Mouse (Mus musculus) retina, postnatal 7 days (tissue): ENCODE data around the gene Egr2.

Source experiments
- DNase-seq: peaks from one replicate; pipeline ENCODE4 v3.0.0-alpha.2; 2012; ENCODE audit warnings: low read depth, low spot score

The Egr2 gene

DNA sequence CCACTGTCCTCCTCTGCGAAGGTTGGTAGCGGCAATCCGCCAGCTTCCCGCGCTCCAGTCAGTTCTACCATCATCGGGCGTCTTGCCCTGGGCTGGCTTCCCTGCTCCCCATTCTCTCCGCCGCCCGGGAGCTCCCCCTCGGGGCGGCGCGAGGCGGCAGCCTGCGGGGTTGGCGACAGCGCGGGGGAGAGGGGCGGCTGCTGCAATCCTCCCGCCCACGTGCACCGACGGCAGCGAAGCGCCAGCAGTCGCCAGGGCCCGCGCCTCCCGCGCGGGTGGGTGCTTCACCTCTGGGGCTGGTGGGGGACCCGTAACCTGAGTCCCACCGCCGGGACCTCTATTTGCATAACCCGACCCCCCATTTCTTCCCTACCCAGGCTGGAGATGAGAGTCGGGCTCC lies at the start of gene Egr2:
Gene Egr2, plus strand, starts transcription at position 220 of the 400 bp plus-strand sequence.
- no peak for DNase-seq

DNA sequence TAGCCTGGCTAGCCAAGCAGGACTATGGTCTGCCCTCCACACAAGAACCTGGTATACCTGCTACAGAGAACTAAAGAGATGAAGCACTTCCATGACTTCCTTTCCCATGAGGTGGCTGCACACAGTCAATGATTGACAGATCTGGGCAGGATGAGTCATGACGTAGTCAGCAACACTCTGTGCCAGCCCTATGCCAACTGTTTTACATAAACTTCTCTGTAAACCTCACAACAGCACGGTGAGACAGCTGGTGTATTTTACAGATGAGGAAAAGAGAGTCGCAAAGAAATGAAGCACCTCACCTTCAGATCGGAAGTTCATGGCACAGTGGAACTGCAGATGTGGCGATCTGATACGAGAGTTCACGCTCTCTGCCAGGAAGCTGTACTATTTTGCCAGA lies 47.8 kb upstream of the Egr2 start:
- DNase-seq: no peak

GRCm38 (mm10) chr10:67489836-67490235 lies 45.4 kb upstream of the Egr2 start:
- no peak for DNase-seq

DNA sequence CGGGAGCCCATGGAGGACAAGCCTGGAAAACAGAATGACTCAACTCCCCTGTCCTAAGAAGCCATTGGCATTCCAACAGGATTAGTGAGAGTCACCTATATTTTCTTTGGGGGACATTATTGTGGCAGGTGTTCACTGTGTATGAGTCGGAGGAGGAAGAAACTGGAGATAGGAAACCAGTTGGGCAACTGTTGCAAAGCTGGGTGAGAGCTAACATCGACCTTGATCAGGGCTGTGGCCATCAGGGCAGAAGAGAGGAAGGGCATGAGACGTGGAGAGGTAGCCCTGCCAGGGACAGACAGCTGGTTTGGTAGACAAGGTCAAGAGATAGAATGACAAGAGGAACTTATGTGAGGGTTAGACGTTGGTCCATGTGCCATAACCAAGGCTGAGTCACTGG lies 44.6 kb upstream of the Egr2 start:
- DNase-seq: no peak

DNA sequence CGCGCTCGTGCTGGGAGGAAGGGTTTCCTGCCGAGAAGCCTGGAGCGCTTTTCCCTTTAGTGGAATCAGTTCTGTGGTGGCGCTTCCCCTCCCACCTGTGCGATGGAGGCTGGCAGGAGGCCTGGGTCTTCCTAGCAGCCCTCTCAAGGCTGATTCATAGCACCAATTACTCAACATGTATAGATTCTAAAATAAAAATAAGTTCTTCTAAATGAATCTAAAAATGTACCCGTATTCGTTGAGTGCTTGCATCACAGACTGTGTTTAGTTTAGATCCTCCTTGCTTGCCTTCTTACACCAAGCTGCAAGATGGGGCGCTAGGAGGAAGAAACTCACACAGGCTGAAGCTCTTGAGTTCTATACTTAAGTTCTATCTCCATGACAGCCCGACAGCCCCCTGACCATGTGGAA lies 43.1 kb upstream of the Egr2 start:
- no peak for DNase-seq

DNA sequence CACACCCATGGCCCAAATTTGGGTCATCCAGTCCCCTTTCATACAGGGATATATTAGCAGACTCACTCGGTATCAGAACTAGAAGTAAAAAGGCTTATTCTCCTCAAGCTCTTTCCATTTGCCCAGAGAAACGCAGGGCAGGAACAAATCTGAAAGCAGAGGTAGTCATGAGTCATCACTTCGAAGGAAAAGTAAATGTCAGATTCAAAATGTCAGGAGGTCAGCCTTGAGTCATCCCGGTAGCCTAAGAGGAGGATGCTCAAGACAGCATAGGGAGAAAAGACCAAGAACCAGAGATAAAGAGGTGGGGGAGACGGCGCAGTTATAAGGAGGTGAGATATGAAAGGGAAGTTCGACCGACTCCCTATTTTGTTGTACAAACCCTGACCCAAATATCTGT lies 41.7 kb upstream of the Egr2 start:
- no peak for DNase-seq

DNA sequence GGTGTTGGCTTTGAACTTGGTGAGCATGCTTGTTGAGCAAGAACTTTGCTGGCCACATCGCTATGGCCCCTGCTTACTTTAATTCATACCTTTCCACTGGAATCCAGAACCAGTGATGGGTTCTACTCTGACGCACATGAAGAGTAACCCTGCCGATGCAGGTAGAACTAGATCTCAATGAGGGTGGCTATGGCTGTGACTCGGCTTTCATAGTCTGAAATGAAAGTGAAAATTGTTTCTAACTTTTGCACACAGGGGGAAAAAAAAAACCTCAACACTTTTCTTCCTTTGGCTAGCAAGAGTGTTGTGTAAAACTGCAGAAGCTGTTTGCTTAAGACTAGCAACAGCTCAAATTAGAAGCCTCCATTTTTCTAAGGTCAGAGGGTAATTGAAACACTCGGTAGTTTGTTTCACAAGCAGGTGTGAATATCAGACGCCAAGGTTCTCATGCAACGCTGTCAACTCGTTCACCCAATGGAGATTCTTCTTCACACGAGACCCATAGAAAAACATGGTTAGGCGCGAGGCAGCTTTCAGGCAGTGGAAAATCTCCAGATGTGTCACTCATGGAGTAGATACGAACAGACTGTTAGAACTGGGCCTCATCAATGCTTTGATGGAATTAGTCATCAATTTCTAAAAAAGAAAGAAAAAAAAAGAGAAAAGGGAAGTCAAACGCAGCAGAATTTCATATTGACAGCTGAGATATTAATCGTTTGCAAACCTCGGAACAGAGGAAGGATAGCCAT lies 38.0 kb upstream of the Egr2 start:
- no peak for DNase-seq

- DNase-seq: no peak
These were observed 37.3 kb upstream of the Egr2 start for GRCm38 (mm10) chr10:67497951-67498350.

GRCm38 (mm10) chr10:67503320-67503995 lies 31.8 kb upstream of the Egr2 start:
- DNase-seq: no peak

- no peak for DNase-seq
These were observed 31.2 kb upstream of the Egr2 start for GRCm38 (mm10) chr10:67504046-67504445.

DNA sequence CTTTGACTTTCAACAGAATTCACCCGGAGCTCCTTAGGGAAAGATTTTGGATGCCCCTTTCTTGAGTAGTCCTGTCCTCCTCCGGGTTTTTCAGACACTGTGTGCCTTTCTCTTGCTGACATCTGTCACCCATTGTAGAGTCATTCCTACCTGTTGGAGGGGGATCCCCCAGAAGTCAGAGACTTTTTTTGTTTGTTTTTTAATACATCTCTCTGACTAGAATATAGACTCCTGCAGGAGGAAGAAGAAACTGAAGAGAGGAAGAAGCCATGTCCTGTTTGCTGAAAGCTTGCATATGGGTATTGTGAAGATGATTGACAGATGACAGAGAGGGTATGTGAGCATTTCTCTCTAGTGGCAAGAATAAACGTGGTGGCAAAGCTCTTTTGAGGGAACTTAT lies 30.0 kb upstream of the Egr2 start:
- DNase-seq: no peak

DNA sequence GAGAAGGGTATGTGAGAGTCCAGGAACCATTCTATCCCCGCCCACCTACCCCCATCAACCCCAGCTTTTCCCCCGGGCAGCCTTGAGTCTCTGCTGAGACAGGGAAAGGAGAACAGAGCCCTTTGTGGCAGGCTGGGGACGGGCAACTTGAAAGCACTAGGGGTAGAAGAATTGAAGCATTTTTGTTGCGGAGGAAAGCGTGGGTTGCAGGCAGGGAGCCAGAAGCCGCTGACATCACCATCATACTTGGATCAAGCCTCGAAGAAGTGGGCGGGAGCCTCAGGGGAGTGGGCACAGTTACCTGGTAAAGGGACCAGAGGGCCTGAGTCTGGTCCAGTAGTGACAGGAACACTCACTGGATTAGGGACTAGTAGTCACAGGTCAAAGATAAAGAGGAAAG lies 23.1 kb upstream of the Egr2 start:
- DNase-seq: no peak

DNA sequence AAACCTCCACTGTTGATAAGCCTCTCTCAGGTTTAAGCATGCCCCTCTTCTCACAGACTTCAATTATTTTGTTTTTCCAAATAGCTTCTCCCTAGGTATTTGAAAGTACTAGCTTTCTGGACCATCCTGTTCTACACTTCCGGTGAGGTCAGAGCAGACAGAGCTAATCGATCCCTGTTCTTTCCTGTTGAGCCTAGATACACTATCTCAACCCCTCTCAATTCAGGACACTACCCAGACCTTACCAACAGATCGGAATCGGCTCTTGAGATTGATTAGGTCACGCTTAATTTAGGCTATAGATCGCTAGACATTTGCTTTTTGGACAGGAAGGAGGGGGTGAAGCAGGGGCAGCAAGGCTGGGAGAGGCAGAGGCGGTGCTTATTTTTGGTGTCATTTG lies 22.4 kb upstream of the Egr2 start:
- no peak for DNase-seq

GRCm38 (mm10) chr10:67518733-67519132 lies 16.5 kb upstream of the Egr2 start:
- no peak for DNase-seq

GRCm38 (mm10) chr10:67524130-67524529 lies 11.1 kb upstream of the Egr2 start:
- no peak for DNase-seq

GRCm38 (mm10) chr10:67524694-67525093 lies 10.6 kb upstream of the Egr2 start:
- DNase-seq: no peak

DNA sequence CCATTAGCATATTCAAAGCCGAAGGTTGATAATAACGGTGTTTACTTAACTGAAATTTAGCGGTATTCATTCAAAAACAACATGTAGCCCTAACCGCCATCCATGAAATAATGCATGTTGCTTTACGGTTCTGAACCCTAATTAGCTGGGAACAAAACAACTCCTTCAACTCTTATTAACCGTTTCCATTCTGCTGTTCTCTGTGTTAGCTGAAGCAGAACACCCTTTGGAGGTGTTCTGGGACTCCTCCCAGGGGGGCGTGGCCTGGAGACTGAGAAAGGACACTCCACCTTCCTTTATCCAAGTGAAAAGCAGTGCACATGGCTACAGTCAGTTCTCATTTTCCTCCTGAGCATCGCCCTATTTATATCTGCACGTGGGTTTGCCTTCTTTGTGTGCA lies 8.8 kb upstream of the Egr2 start:
- DNase-seq: no peak

DNA sequence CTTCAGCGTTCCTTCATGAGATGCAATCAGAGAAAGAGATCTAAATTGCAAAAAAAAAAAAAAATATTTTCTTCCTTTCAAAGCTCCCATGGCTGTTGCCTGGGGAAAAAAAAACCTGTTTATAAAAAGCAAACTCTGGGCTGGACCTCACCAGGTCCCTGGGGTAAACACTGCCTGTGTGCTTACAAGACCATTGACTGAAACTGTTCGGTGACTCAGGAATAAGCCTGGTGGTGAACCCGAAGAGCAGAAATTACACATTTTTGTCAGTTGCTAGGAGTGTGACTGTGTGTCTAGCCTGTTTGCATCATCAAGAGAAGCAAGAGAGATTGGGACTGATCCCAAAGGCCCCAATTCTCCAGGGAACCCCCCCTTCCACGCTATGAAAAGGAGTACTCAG lies 5.5 kb upstream of the Egr2 start:
- DNase-seq: no peak

DNA sequence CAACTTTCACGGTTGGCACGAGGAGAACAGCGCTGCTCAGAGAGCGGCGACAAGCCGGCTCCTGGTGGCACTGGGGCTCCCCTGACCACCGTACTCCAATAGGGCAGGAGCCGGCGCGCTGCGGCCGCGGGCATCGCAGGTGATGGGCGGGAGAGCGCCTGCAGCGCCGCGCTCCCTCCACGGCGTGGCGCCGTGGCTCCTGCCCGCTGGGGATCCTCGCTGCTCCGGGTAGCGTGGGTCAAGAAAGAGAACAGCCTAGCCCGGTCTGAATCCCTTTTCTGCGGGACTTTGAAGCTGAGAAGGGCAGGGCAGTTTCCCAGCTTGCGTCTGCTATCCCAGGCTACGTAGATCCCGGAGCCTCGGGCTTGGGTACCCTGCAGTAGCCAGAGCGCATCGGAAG lies 697 bp downstream of the Egr2 start:
- DNase-seq: peak; percentile 60

DNA sequence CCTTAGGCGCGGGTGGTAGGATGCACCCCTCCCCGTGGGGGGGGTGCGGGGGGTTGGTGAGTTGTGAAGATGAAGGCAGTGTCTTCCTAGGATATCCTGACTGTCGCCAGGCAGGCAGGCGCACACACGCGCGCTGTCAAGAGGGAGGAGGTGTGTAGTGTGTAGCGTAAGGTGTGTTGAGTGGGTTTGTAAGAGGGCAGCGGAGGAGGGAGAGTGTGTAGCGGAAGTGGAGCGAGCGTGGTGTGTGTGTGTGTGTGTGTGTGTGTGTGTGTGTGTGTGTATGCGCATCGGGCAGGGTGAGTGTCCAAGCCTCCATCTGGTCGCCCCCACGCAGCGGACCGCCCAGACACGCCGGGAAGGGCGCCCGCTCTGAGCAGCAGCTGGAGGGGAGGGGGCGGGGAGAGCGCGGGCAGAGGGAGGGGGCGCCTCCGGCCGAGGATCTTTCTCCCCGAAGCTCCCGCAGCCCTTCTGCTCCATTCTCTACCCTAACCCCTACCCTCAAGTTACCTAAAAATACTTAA lies 1.4 kb downstream of the Egr2 start:
- no peak for DNase-seq

- peak; percentile 71 for DNase-seq
These were observed 2.1 kb downstream of the Egr2 start for GRCm38 (mm10) chr10:67537151-67537994.

DNA sequence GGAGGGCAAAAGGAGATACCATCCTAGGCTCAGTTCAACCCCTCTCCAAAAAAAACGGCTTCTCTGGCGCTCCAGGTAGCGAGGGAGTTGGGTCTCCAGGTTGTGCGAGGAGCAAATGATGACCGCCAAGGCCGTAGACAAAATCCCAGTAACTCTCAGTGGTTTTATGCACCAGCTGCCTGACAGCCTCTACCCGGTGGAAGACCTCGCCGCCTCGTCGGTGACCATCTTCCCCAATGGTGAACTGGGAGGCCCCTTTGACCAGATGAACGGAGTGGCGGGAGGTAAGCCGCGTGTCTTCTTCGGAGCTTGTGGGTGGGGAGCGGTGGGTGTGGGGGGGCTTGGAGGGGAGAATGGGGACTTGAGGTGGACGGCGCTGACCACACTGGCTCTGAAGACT lies 2.8 kb downstream of the Egr2 start:
- no peak for DNase-seq
